Mouse (Mus musculus) CD8-positive naive resting alpha-beta T cell, adult 2 months (primary cell): ENCODE results near the gene Ankrd60.

Source experiments
- DNase-seq, 2 experiments: peaks; one replicate each; pipeline ENCODE4 v3.0.0; 2022; ENCODE audit warnings: low read depth in 2 of 2, low spot score in 2 of 2

Ankrd60 gene

GRCm38 (mm10) chr2:173528493-173528892, 49.7 kb downstream of the Ankrd60 start:
- DNase-seq, result no peak

DNA sequence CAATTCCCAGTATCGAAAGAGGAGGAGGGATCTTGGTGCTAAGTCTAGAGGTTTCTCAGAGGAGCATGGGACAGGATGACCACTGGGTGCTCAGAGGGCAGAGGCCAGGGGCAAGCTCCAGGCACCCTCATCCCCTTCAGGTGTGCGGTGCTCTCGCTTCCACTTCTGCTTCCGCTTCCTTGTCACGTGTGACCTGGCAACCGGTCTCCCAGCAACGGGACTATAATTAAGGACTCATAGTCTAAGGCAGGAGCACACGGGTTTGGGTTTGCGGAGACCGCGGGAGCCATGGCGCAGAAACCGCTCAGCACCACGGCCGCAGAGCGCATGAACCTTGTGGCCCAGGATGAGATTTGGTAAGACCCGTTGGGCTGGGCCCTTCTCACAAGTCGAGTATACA, 55.8 kb downstream of the Ankrd60 start, which contains the start of gene 1700021F07Rik:
TSS of gene 1700021F07Rik (plus strand) at position 211 of the 400 bp plus-strand sequence.
- no peak for DNase-seq
